Mouse (Mus musculus) lung, embryonic 16.5 days (tissue): Measurements from ENCODE around the gene Pik3ap1. TPM values are rescaled to one million over a fixed set of nuclear protein-coding genes. Genes with fewer than 3 reads are reported as not detected.
"Not testable (repeated sequence)": the region's sequence is repeated elsewhere in the genome, so short reads cannot be mapped to it uniquely, and the experiment has no call there.

ENCODE experiments used
- ATAC-seq: fragments of 200-750 bp; cut with Nextera tagmentation; 2 replicates; pipeline ENCODE4 v1.8.0; 2017; ENCODE audit warnings: low read depth, mild to moderate bottlenecking, moderate library complexity
- H3K27ac ChIP-seq: fragments of 300-500 bp; sonication (generic); 2 replicates; pipeline ENCODE4 v1.5.1; 2014; ENCODE audit warnings: mild to moderate bottlenecking, control low read depth, low read length
- H3K27me3 ChIP-seq: fragments of 300-500 bp; sonication (generic); 2 replicates; pipeline ENCODE4 v1.6.1; 2014; ENCODE audit warnings: low read depth, low read length, mixed read lengths; ENCODE audit not compliant: control insufficient read depth, insufficient read depth
- H3K36me3 ChIP-seq: fragments of 300-500 bp; sonication (generic); 2 replicates; pipeline ENCODE4 v1.6.1; 2014; ENCODE audit warnings: low read length; ENCODE audit not compliant: control insufficient read depth, insufficient read depth
- H3K4me1 ChIP-seq: fragments of 300-500 bp; sonication (generic); replicated peaks from 2 replicates; pipeline ENCODE4 v1.6.1; 2014; ENCODE audit warnings: low read length, mixed read lengths; ENCODE audit not compliant: control insufficient read depth, insufficient read depth
- H3K4me2 ChIP-seq: fragments of 300-500 bp; sonication (generic); 2 replicates; pipeline ENCODE4 v1.6.1; 2014; ENCODE audit warnings: low read depth, low read length, control low read depth
- H3K4me3 ChIP-seq: fragments of 300-500 bp; sonication (generic); 2 replicates; pipeline ENCODE4 v1.5.1; 2014; ENCODE audit warnings: mild to moderate bottlenecking, low read length, control low read depth
- H3K9ac ChIP-seq: fragments of 300-500 bp; sonication (generic); 2 replicates; pipeline ENCODE4 v1.6.1; 2014; ENCODE audit warnings: low read length, control low read depth
- H3K9me3 ChIP-seq: fragments of 300-500 bp; sonication (generic); 2 replicates; pipeline ENCODE4 v1.6.1; 2016; ENCODE audit warnings: low read length; ENCODE audit not compliant: control insufficient read depth
- WGBS: fragments of 180-500 bp; shearing (Covaris S2); extraction: QIAGEN DNeasy Blood & Tissue Kit; methylation state at CpG from one replicate; pipeline ENCODE4 v1.1.7; 2014; 5-methylcytosine and 5-hydroxymethylcytosine counted together
- polyA plus RNA-seq: library from polyadenylated mRNA; unstranded; fragments of >200 nt; fragmentation: Nextera tagmentation; extraction: Ambion mirVana; gene quantifications from 2 replicates; pipeline ENCODE4 v1.2.1, GENCODE M21; 2015

Gene Pik3ap1
- polyA plus RNA-seq, 1 experiment from 2014 or later, result 3.1 TPM

DNA sequence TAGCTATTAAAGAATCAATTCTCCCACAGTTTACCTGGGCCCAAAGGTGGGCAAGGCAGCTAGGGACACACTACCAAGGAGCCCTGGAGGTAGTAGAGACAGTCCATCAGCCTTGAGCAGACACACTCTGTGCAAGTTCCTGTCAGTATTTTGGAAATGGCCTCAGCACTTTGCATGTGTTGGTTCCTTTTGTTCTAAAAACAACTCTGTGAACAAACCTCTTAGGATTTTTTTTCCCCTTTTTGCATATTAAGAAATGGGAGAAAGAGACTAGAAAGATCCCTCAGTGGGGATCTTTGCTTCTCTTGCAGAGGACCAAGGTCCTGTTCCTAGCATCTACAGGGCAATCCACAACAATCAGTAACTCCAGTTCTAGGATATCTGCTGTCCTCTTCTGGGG is 61.1 kb downstream of the Pik3ap1 start:
- Histone ChIP-seq H3K27me3 (no peaks in the 10 kb centered on the region), H3K36me3 (no peaks in the 10 kb centered on the region), H3K4me2 (no peak overlapping the region), H3K4me3 (no peak overlapping the region), H3K4me1 (peaks cover 3% of the 10 kb centered on the region; the same call in 1 of the 2 replicates), H3K9me3 (no peaks in the 10 kb centered on the region), H3K27ac (no peak overlapping the region), H3K9ac (no peak overlapping the region)
- no peak for ATAC-seq

DNA sequence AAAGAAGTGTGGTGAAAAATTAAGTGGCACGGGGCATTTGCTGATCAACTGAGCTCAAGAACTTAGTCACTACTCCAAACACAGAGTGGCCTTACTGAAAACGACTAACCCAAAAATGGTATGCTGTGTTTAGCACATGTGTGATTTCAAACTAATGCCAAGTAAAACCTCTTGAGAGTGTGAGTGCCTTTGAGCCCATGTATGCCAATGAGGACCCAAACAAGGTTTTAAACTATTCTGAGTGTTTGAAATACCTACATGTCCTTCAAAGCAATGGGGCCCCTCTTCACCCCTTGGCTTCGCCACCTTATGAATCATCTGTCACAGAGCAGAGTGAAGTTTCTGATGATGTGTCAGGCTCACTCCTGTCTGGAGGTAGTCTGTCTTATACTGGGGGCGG is 61.8 kb downstream of the Pik3ap1 start:
- 39% methylated on average over 4 of the region's 4 CpGs for WGBS
- no peak overlapping the region for H3K27ac ChIP-seq

DNA sequence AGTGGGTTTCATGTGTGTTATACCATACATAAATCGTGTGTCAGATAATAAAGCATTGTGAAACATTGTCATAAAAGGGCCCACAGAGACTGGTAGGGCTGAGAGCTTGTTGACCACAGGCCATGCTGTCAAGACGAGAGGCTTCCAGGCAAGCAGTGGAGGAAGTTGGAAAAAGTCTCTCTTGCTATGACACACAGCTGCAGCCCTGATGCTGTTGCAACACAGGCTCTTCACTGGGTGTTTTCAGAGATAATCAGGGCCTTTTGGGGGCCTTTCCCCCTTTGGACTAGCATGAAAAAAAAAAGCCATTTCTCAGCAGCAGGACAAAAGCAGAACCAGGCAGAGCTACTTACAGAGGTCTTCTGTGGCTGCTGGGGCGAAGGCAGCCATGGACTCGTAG is 63.8 kb downstream of the Pik3ap1 start:
- WGBS, result 69% methylated on average over 4 of the region's 4 CpGs
- Histone ChIP-seq H3K36me3 (no peaks in the 10 kb centered on the region), H3K4me3 (no peak overlapping the region), H3K9ac (no peak overlapping the region), H3K27me3 (no peaks in the 10 kb centered on the region), H3K4me2 (no peak overlapping the region), H3K27ac (no peak overlapping the region), H3K9me3 (no peaks in the 10 kb centered on the region), H3K4me1 (peaks cover 3% of the 10 kb centered on the region; the same call in 1 of the 2 replicates)
- no peak for ATAC-seq

More for the DNA sequence above, 61.8 kb downstream of the Pik3ap1 start:
- no peaks in the 10 kb centered on the region for H3K9me3 ChIP-seq
- no peak overlapping the region for H3K4me3 ChIP-seq
- ATAC-seq, result peak; percentile 74
- H3K4me1 ChIP-seq, result peaks cover 3% of the 10 kb centered on the region; the same call in 1 of the 2 replicates
- no peaks in the 10 kb centered on the region for H3K36me3 ChIP-seq
- H3K9ac ChIP-seq, result no peak overlapping the region
- no peaks in the 10 kb centered on the region for H3K27me3 ChIP-seq
- no peak overlapping the region for H3K4me2 ChIP-seq

DNA sequence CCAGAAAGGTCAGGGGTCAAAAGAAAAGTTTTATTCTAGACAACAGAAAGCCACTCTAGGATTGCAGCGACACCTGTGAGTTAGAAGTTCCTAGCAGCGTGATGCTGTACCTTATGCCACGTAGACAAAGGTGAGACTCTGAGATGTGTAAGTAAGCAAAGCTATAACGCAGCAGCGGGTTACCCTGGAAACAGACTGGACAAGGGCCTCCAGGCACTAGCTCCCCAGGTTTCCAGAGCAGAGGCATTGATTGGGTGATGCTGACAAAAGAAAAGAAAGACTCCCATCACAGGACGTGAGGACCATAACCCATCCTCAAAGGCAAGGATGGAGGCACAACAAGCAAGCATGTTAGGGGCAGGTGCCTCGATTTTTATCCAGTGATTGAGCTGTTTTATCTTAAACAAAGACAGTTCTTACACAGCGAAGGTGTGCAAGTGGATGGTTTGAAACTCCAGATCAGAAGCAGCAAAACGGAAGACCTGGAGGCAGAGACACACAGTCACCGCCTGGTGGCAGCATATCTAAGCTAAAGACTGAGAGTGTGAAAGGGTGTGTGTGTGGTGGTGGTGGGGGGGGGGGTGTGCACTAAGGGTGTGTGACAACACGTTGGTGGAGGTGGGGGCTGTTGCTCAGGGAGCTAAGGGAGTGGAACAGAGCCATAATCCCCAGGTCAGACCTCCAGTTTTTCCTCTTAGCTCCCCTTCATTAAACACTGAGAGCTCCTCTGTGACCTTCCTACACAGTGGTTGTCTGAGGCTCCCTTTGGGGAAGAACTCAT is 67.4 kb downstream of the Pik3ap1 start:
- Histone ChIP-seq H3K4me2 (no peak overlapping the region), H3K4me3 (no peak overlapping the region), H3K9me3 (no peaks in the 10 kb centered on the region), H3K27me3 (no peaks in the 10 kb centered on the region; the same call in 1 of the 2 replicates), H3K27ac (no peak overlapping the region), H3K9ac (no peak overlapping the region), H3K4me1 (no peaks in the 10 kb centered on the region), H3K36me3 (no peaks in the 10 kb centered on the region)
- peak; percentile 41; the same call in 1 of the 2 replicates for ATAC-seq
- WGBS, result 25% methylated on average over 11 of the region's 11 CpGs

DNA sequence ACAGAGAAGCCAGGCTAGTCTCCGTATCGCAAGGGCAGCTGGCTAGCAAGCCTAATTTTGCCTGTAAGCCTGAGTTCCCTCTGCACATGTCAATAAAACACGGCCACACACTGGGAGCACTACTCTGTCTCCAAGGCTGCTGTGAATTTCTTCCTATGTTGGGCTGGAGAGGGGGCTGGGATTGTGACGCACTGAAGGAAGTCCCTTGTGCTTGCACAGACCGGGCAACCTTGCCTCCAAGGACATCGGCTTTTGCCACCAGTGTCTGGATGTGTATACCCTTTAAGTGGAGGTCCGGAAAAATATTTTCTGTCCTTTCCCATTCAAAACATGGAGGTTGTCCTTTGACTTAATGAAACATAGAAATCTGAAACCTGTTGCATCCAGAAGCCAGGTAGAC is 70.2 kb downstream of the Pik3ap1 start:
- Histone ChIP-seq H3K4me2 (no peak overlapping the region), H3K9me3 (no peaks in the 10 kb centered on the region), H3K4me3 (no peak overlapping the region), H3K9ac (no peak overlapping the region), H3K27me3 (no peaks in the 10 kb centered on the region; the same call in 1 of the 2 replicates), H3K4me1 (peaks cover 4% of the 10 kb centered on the region; the same call in 1 of the 2 replicates), H3K27ac (no peak overlapping the region), H3K36me3 (no peaks in the 10 kb centered on the region)
- ATAC-seq, result no peak
- WGBS, result 78% methylated on average over 7 of the region's 7 CpGs

DNA sequence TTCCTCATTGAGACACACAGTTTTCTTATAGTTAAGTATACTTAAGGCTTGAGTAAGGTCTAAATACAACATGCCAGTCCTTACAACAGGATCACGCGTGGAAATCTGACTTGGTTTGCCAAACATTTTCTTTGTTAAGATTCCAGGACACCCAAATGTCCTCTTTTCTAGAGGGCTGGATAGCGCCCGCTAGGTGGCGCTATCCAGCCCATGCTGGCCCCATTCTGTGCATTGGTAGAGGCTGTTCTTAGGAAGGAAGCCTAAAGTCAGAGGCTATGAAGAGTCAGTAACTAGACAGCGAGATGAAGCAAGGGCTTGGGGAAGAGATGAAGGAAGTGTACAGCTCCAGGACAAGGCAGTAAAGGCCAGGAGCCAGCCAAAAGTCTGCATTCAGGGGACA is 71.2 kb downstream of the Pik3ap1 start:
- H3K4me1 ChIP-seq, result peaks cover 4% of the 10 kb centered on the region; the same call in 1 of the 2 replicates
- H3K27me3 ChIP-seq, result no peaks in the 10 kb centered on the region; the same call in 1 of the 2 replicates
- ATAC-seq, result no peak
- 21% methylated on average over 6 of the region's 6 CpGs for WGBS
- H3K36me3 ChIP-seq, result no peaks in the 10 kb centered on the region
- no peak overlapping the region for H3K27ac ChIP-seq
- no peak overlapping the region for H3K4me3 ChIP-seq
- H3K9ac ChIP-seq, result no peak overlapping the region
- no peaks in the 10 kb centered on the region for H3K9me3 ChIP-seq
- no peak overlapping the region for H3K4me2 ChIP-seq

DNA sequence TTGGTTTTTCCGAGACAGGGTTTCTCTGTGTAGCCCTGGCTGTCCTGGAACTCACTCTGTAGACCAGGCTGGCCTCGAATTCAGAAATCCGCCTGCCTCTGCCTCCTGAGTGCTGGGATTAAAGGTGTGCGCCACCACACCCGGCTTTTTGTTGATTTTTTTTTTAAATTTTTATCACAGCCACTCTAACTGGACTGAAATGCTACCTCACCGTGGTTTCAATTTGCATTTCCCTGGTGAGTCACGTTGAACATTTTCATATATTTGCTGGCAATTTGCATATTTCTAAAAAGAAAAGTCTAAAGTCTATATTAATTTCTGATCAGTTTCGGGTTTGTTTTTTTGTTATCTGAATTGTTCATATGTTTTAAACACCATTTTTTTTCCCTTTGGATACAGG is 72.3 kb downstream of the Pik3ap1 start:
- H3K4me3 ChIP-seq, H3K9ac ChIP-seq, H3K27me3 ChIP-seq, H3K4me2 ChIP-seq, H3K36me3 ChIP-seq, H3K9me3 ChIP-seq, H3K27ac ChIP-seq, ATAC-seq, H3K4me1 ChIP-seq: not testable (repeated sequence)
- 80% methylated on average over 8 of the region's 8 CpGs for WGBS

DNA sequence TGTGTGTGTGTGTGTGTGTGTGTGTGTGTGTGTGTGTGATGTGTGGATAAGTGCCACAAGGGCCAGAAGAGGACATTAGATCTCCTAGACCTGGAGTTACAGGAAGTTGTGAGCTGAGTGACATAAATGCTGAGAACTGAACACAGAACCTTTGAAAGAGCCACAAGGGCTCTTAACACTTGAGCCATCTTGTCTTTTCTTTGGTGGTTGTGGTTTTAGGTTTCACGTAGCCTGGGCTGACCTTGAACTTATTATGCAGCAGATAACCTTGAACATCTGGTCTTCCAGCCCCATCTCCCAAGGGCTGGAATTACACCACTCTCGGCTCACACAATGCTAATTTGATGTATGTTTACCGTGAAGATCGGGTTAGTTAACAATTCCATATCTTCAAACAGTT is 72.9 kb downstream of the Pik3ap1 start:
- Histone ChIP-seq H3K4me3 (no peak overlapping the region), H3K9ac (no peak overlapping the region), H3K36me3 (no peaks in the 10 kb centered on the region), H3K4me2 (no peak overlapping the region), H3K27me3 (no peaks in the 10 kb centered on the region; the same call in 1 of the 2 replicates), H3K27ac (no peak overlapping the region), H3K9me3 (no peaks in the 10 kb centered on the region), H3K4me1 (peaks cover 4% of the 10 kb centered on the region; the same call in 1 of the 2 replicates)
- no peak for ATAC-seq
- whole genome bisulfite sequencing, result 67% methylated on average over 4 of the region's 4 CpGs

DNA sequence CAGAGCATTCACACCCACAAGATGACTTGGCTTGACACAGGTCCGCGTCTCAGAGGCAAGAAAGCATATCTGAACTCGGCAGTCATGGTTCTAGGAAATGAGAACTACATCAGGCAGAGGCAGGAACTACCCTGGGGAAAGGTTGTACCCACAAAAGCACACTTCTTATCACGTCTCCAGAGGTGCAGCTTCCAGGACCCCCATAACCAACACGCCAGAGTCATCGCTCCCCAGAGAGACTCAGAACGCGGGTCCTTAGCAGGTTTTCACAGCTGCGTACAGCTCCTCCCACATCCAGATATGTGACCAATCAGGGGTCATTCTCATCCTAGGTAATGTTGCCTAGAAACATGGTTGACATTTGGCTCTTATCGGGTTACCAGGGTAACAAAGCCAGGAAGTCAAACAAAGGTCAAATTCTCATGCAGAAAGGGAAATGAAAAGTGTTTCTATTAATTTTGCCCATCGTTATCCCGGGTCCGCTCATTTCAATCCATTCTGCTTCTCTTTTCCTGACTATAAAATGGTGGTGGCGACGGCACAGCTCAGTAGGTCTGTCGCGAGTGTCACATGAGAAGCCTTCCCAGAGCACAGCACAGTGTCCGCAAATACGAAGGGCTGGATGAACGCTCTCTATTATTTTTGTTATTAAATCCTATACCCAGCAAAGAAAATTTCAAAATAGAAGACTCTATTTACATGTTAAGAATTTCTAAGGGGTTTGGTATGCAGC is 73.8 kb downstream of the Pik3ap1 start:
- ATAC-seq, result peak; percentile 82
- Histone ChIP-seq H3K27ac (no peak overlapping the region), H3K4me1 (peaks cover 4% of the 10 kb centered on the region; the same call in 1 of the 2 replicates), H3K36me3 (no peaks in the 10 kb centered on the region), H3K9ac (peak overlapping the region; percentile 35; the same call in 1 of the 2 replicates), H3K9me3 (no peaks in the 10 kb centered on the region), H3K27me3 (no peaks in the 10 kb centered on the region; the same call in 1 of the 2 replicates), H3K4me2 (peak overlapping the region; percentile 63), H3K4me3 (peak overlapping the region; percentile 42)
- WGBS, result 4% methylated on average over 20 of the region's 20 CpGs
